Mouse (Mus musculus): Measurements from ENCODE around the gene Ccdc162.

DNA sequence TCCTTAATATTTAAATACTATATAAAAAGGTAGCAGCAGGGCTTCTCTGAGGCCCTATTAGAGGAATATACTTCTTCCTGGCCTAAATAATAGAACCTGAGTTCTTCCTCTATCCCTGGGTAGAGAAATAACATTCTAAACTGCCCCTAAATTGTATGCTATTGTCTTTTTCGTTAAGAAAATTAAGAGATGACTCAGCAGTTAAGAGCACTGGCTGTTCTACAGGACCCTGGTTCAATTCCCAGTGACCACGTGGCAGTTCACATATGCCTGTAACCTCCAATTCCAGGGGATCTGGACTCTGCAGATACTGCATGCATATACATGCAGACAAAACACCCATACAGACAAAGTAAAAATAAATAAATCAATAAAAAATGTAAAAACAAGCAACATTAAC, 172.6 kb downstream of the Ccdc162 start:
- TF ChIP-seq POLR2A (IDR thresholded peaks at IDR 0.05; ENCODE audit: borderline replicate concordance, control insufficient read depth, low read depth, low read length), result no peak
- no peak for TF ChIP-seq CTCF (IDR thresholded peaks at IDR 0.05; ENCODE audit: control insufficient read depth, insufficient read depth, low read length)
